Comparison of ENCODE assay signal across 15 mouse cellular contexts in genomic region chr14:10798489-10799180, GRCm38 (mm10).
DNase-seq lines count a peak whose midpoint lies in the region; ATAC-seq and TF ChIP-seq lines count a peak whose summit lies in the region.
"Had no signal": no experiment of that assay in that cellular context is flagged by ENCODE, and none has a peak within 500 bp of the region (broad histone marks: within the 10 kb centered on the region; RNA-seq: fewer than 3 reads in every experiment).

No protein-coding gene starts in this region.

- ATAC-seq in hindbrain, embryonic 16.5 days = peak; percentile 77
- no peak for ATAC-seq in hindbrain, embryonic 13.5 days (ENCODE audit: low FRiP score)
- ATAC-seq: midbrain, embryonic 16.5 days had no signal

- no peaks in the 10 kb centered on the region for H3K27me3 ChIP-seq in cerebellum, adult 2 months (ENCODE audit: control insufficient read depth, insufficient read depth, low read length)
- no peaks in the 10 kb centered on the region for H3K27me3 ChIP-seq in hindbrain, embryonic 16.5 days (replicated peaks; ENCODE audit: control insufficient read depth, insufficient read depth, low read length)
- H3K27me3 ChIP-seq in hindbrain, embryonic 13.5 days = no peaks in the 10 kb centered on the region

- no peak for TF ChIP-seq POLR2A in cerebellum, adult 2 months (IDR thresholded peaks at IDR 0.05; ENCODE audit: borderline replicate concordance, insufficient read depth, low read length)

- H3K27ac ChIP-seq in cerebellum, adult 2 months (ENCODE audit: insufficient read depth, low read length) = no peak overlapping the region
- no peak overlapping the region for H3K27ac ChIP-seq in hindbrain, embryonic 16.5 days (ENCODE audit: low read depth, low read length)
- no peak overlapping the region for H3K27ac ChIP-seq in hindbrain, embryonic 13.5 days
- H3K27ac ChIP-seq in left cerebral cortex, adult 2 months = no peak overlapping the region
- H3K27ac ChIP-seq in ES-E14 (ENCODE audit: insufficient read depth, low read depth, low read length, poor library complexity, severe bottlenecking) = no peak overlapping the region

- no peak overlapping the region for H3K4me3 ChIP-seq in cerebellum, adult 2 months (replicated peaks; ENCODE audit: insufficient read depth, low read depth, low read length)
- no peak overlapping the region for H3K4me3 ChIP-seq in hindbrain, embryonic 16.5 days (ENCODE audit: low read length)
- H3K4me3 ChIP-seq in hindbrain, embryonic 13.5 days = no peak overlapping the region
- H3K4me3 ChIP-seq in left cerebral cortex, adult 2 months = no peak overlapping the region
- H3K4me3 ChIP-seq in ES-E14 (ENCODE audit: insufficient read depth in 1 of 2, low read depth in 1 of 2, low read length in 2 of 2, poor library complexity in 1 of 2, severe bottlenecking in 1 of 2) = no peak overlapping the region

- WGBS in cerebellum, adult 2 months = 37% methylated on average over 4 of the region's 4 CpGs
- WGBS in hindbrain, embryonic 16.5 days = 63% methylated on average over 4 of the region's 4 CpGs
- WGBS in hindbrain, embryonic 13.5 days = 76% methylated on average over 4 of the region's 4 CpGs

- intact Hi-C loops in left cerebral cortex, adult 2 months (cut with DNase I) = loop anchor here (10.0 kb wide), 1 partner anchor 366 kb away; the partner anchor contains the start of gene Fhit

- H3K9ac ChIP-seq in hindbrain, embryonic 16.5 days (ENCODE audit: low read depth, low read length) = no peak overlapping the region
- H3K9ac ChIP-seq in hindbrain, embryonic 13.5 days = no peak overlapping the region
- H3K9ac ChIP-seq in ES-E14 (ENCODE audit: insufficient read depth, low read depth, low read length, poor library complexity, severe bottlenecking) = no peak overlapping the region
- H3K9ac ChIP-seq: lung, embryonic 14.5 days had no signal

- TF ChIP-seq CTCF in cerebellum, adult 2 months (IDR thresholded peaks at IDR 0.05; ENCODE audit: borderline replicate concordance, insufficient read depth, low read depth, low read length) = no peak
- TF ChIP-seq CTCF in left cerebral cortex, adult 2 months (IDR thresholded peaks at IDR 0.05) = peak; percentile 38

- no peaks in the 10 kb centered on the region for H3K36me3 ChIP-seq in hindbrain, embryonic 16.5 days (ENCODE audit: control insufficient read depth, insufficient read depth, low read length)
- H3K36me3 ChIP-seq in hindbrain, embryonic 13.5 days = no peaks in the 10 kb centered on the region
- no peaks in the 10 kb centered on the region for H3K36me3 ChIP-seq in ES-E14 (ENCODE audit: control insufficient read depth, insufficient read depth, low read length, poor library complexity, severe bottlenecking)

- peak; percentile 79 to 80 for DNase-seq in cerebellum, postnatal 10 days
- DNase-seq in cerebellum, adult 2 months = no peak
- DNase-seq in left cerebral cortex, adult 2 months (ENCODE audit: extremely low spot score in 1 of 2, low spot score in 2 of 2) = no peak
- DNase-seq in left cerebral cortex, adult 18-20 months (ENCODE audit: low spot score in 2 of 2) = no peak
- no peak for DNase-seq in ES-E14 (ENCODE audit: low read depth, low spot score)
- DNase-seq in adrenal gland, postnatal 36 days = no peak
- DNase-seq: adrenal gland, adult 2 months; cerebellum, postnatal 36 days; heart, adult 11 months; lung, embryonic 14.5 days; right cerebral cortex, postnatal 4 days; thymus, adult 2 months had no signal

- no peaks in the 10 kb centered on the region for H3K4me1 ChIP-seq in cerebellum, adult 2 months (ENCODE audit: control insufficient read depth, insufficient read depth, low read length)
- H3K4me1 ChIP-seq in hindbrain, embryonic 16.5 days (ENCODE audit: control insufficient read depth, insufficient read depth, low read depth, low read length) = no peaks in the 10 kb centered on the region
- H3K4me1 ChIP-seq in hindbrain, embryonic 13.5 days (replicated peaks) = no peaks in the 10 kb centered on the region; the same call in 1 of the 2 replicates
- no peaks in the 10 kb centered on the region for H3K4me1 ChIP-seq in ES-E14 (ENCODE audit: control insufficient read depth in 2 of 2, insufficient read depth in 2 of 2, low read length in 2 of 2, poor library complexity in 1 of 2)

- H3K4me2 ChIP-seq in hindbrain, embryonic 16.5 days (ENCODE audit: low read length) = no peak overlapping the region
- H3K4me2 ChIP-seq in hindbrain, embryonic 13.5 days = no peak overlapping the region
- H3K4me2 ChIP-seq: lung, embryonic 14.5 days had no signal

- in situ Hi-C loops in ES-E14 (cut with MboI; ENCODE audit: low sequenced_read_pairs in 2 of 2, unreplicated experiment in 2 of 2) = no loop called here

- no peaks in the 10 kb centered on the region for H3K9me3 ChIP-seq in hindbrain, embryonic 16.5 days (ENCODE audit: control insufficient read depth, low read length)
- no peaks in the 10 kb centered on the region for H3K9me3 ChIP-seq in hindbrain, embryonic 13.5 days
- no peaks in the 10 kb centered on the region for H3K9me3 ChIP-seq in ES-E14 (ENCODE audit: control insufficient read depth, insufficient read depth, low read depth, low read length)

TF ChIP-seq in ES-E14, 5 proteins besides CTCF, POLR2A, EP300 and RAD21:
- TF ChIP-seq HCFC1 (IDR thresholded peaks at IDR 0.05; ENCODE audit: borderline replicate concordance, insufficient read depth, low read length) (no peak), ZNF384 (IDR thresholded peaks at IDR 0.05; ENCODE audit: low read depth, low read length) (no peak), ZC3H11A (IDR thresholded peaks at IDR 0.05; ENCODE audit: borderline replicate concordance, low read depth, low read length) (peak; percentile 41; the same call in 1 of the 2 replicates), CHD2 (IDR thresholded peaks at IDR 0.05; ENCODE audit: low read depth, low read length) (no peak), MAFK (IDR thresholded peaks at IDR 0.05; ENCODE audit: insufficient read depth, low read depth, low read length) (no peak)

Comparison
In these comparisons a context has a peak if more than half of its experiments do, and no peak if none do; other contexts are left out.
1. DNase-seq: peak in cerebellum, postnatal 10 days (2 of 2); none in cerebellum, adult 2 months (0 of 2), left cerebral cortex, adult 2 months (0 of 2), left cerebral cortex, adult 18-20 months (0 of 2), ES-E14 (single experiment) and adrenal gland, postnatal 36 days (0 of 2).